Mouse (Mus musculus): ENCODE data around the gene Ern1. TPM values are rescaled to one million over a fixed set of nuclear protein-coding genes. Genes with fewer than 3 reads are reported as not detected.

Ern1 gene
- total RNA-seq, 2 experiments from 2014 or later, result 7.0 to 7.2 TPM

- DNase-seq, result no peak
These were observed 99.8 kb downstream of the Ern1 start, which contains the start of gene Icam2 for GRCm38 (mm10) chr11:106387791-106388216. Icam2 (minus strand) TSS chr11:106388075.

DNA sequence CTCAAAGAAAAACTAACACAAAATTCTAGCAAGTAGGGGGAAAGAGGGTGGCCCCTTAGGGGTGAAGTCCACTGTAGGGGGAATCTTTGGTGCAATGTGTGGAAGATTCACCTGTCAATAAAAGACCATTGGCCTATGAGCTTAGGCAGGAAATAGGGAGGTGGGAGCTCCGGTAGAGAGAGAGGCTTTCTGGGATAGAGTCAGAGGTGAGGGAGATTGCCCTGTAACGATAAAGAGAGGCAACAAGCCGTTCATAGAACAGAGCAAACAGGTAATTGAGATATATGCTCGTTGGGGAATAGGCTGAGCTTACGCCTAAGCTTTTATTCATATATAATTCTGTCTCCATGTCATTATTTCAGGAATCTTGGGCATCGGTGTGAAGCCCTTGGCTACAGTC is 100.6 kb downstream of the Ern1 start:
- no peak for DNase-seq

DNA sequence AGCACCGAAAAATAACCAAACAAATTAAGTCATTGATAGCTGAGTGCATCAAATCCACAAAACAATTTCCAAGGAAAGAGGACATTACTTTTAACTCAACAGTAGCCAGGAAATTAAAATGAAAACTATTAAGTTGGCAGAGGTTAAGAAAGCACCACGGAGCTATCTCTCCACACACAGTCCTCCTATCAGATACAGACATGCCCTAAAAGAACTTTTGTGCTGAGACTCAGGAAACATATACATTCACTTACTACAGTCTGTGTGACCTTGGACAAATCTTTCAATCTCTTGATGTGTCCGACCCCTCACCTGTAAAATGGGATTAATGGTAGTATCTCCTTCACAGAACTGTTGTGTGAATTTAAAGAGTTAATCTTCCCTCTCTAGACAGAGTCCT is 101.2 kb downstream of the Ern1 start:
- DNase-seq, result no peak

- no peak for DNase-seq
These were observed 104.4 kb downstream of the Ern1 start for GRCm38 (mm10) chr11:106383051-106383790.

DNA sequence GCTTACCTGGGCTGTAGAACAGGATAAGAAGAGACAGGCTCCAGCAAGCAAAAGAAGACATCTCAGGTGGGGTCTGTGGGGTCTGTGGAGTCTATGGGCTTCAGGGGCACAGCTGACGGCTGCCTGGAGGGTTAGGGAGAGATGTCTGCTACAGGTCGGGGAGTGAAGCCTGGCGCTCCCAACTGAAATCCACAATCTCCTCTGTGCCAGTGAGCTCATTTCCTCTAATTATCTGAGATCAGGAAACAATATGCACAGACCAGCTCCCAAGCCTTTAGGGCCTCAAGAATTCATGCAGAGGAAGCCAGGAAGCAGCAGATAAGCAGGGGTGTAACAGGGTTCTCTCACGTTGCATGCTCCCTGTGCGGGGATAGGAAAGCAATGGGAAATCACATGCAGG is 105.2 kb downstream of the Ern1 start:
- DNase-seq, result no peak

- DNase-seq, result no peak
These were observed 105.8 kb downstream of the Ern1 start for GRCm38 (mm10) chr11:106381883-106382282.

- no peak for DNase-seq
These were observed 106.6 kb downstream of the Ern1 start for GRCm38 (mm10) chr11:106381011-106381410.

GRCm38 (mm10) chr11:106374979-106375378 is 112.7 kb downstream of the Ern1 start:
- DNase-seq, result no peak

- peak; percentile 25 for DNase-seq
These were observed 113.1 kb downstream of the Ern1 start for GRCm38 (mm10) chr11:106374559-106374958.

DNA sequence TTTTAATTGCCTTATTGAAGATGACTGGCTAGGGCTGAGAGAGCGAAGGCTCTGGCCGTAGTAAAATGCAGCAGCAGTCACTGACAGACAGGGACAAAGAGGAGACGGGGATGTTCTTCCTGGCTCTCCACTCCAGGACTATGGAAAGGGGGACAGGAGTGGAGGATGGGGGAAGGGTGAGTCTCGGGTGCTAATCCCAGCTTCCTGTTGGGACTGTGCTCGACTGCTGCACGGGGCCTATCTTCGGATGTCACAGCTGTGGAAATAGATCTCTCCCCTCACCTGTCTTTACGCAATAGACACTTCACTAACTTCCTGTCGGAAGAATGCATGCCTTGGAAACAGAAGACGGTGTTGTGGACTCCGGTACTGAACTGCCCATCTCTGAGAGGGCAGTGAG is 113.7 kb downstream of the Ern1 start:
- DNase-seq, result no peak

GRCm38 (mm10) chr11:106366316-106366715 is 121.3 kb downstream of the Ern1 start:
- peak; percentile 78 for DNase-seq

- peak; percentile 70 for DNase-seq
These were observed 122.3 kb downstream of the Ern1 start, which contains the start of gene Prr29 for GRCm38 (mm10) chr11:106365366-106365765. Prr29 (plus strand) TSS chr11:106365472.

DNA sequence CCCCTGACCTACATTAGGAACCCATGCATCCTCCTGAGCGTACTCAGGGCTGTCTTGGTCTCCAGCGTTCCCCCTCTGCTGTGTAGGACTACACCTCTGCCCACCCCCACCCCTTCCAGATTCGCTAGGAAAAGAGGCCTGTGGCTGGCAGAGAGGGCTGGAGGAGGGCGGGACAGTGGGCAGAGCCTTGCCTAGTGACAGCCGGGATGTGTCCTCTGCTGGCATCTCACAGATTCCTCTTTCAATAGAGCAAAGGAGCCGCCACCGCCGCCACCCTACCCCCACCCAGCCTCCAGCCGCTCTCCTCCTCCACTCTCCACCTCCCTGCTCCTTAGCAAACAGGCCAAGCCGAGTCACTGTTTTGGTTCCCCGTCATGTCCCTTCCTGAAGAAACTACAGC is 122.9 kb downstream of the Ern1 start:
- DNase-seq, result peak; percentile 82

DNA sequence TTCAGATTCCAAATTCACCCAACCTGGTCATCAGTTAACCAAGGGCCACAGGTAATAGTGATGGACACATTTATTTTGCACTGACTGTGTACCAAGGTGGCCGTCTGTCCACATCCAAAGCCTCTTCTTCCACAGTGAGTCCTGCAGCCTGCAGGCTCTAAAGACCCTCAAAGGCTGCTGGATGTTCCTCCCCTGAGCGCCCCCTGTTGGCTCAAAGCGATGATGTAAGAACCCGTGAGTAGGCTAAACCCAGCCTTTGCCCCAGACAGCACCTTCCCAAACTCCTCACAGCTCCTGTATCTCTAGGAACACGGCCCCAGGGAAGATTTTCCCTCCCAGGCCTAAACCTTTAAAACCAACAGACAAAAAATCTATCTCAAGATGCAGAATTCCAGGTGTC is 128.3 kb downstream of the Ern1 start:
- DNase-seq, result no peak

GRCm38 (mm10) chr11:106355382-106356128 is 132.1 kb downstream of the Ern1 start:
- peak; percentile 57 for DNase-seq

GRCm38 (mm10) chr11:106354181-106354580 is 133.5 kb downstream of the Ern1 start:
- DNase-seq, result no peak

DNA sequence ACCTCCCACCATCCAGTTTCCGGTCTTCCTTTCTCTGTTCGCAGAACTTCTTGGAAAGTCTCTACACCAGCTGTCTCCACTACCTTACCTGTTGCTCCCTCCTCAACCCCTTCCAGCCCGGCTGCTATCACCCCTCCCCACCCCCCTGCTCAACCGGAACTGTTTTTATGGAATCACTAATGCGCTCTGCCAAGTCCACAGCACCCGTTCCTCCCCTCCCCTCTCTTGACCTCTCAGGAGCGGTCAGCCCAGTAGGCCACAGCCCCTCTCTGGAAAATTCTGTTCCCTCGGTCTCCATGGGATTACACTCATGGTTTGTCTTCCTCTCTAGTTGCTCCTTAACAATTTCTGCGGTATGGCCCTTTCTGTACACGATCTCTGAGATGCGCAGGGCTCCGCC is 134.5 kb downstream of the Ern1 start, which contains the start of gene Scn4a:
Gene Scn4a, minus strand, starts transcription at position 101 of the 400 bp plus-strand sequence.
- no peak for DNase-seq

GRCm38 (mm10) chr11:106351941-106352340 is 135.7 kb downstream of the Ern1 start:
- no peak for DNase-seq

DNA sequence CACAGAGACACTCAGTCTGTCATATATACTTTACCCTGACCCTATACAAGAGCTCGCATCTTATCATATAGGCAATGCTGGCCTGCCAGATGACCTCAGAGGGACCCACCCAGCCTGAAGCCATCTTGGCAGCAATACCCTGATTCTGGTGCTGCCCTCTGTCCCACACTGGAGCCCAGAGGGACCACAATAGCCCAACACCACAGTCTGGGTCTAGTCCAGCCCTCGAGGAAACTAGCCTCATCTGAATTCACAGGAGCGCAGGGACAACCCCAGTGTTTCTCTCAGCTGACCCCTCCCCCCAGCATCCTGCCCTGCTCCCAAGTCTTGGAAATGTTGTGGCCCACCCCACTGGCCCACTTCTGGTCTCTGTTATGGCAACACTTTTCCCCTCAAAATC is 136.4 kb downstream of the Ern1 start:
- no peak for DNase-seq

DNA sequence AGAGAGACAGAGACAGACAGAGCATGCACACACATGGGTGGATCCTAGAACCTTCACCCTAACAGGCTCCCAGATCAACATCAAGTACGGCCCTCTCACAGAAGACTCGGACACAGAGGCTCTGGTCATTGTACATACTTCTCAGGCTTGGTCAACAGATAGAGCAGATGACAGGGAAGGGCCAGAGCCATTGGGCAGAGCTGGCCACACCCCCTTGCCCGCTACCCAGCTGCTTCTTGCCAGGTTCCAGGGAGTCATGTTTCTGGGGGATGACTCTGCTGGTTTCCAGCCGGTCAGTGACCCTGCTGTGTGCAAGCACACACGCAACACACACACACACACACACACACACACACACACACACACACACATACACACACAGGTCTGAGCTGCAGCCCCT is 136.8 kb downstream of the Ern1 start:
- DNase-seq, result peak; percentile 83

DNA sequence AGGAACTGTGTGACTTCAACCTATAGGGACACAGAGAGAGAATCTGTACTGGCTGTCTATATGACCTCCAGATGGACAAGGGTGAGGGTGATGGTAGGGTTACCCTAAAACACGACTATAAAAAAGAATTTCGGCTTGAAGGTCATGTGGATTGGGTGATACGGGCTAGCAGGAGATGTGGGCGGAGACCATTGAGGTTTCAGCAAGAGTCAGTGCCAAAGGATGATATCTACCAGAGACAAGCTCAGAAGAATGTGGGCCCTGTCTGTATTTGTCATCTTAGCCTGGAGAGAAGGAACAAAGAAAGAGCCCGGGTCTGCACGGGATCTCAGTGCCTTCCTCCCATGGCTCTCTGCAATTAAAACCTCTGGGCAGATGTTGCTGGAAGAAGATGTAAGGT is 137.9 kb downstream of the Ern1 start:
- no peak for DNase-seq

DNA sequence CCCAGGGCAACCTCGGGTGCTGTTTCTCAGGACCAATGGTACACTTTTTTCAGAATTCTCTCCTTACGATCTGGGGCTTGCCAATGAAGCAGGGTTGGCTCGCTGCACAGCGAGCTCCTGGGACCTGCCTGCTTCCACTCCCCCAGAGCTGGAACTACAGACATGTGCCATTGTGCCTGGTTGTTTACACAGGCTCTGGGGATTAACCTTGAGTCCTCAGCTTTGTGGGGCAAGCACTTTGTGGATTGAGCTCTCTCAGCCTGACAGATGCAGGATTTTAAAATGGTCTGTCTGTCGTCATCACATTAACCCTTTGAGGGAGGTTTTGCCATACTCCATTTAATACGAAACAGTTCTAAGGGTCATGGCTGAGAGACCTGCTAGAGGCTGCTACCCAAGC is 142.7 kb downstream of the Ern1 start:
- no peak for DNase-seq
